Mouse (Mus musculus): ENCODE results near the gene Acsl5.

- TF ChIP-seq CTCF (conservative IDR thresholded peaks at IDR 0.05; ENCODE audit: low read length) (no peak), POU5F1 (IDR thresholded peaks at IDR 0.05; ENCODE audit: borderline replicate concordance, low read length) (no peak)
Observed at GRCm38 (mm10) chr19:55232136-55232535, 19.6 kb upstream of the Acsl5 start.

Data from E14TG2a.4 (cell line).